Mouse (Mus musculus): ENCODE data around the gene Car12.

GRCm38 (mm10) chr9:66795464-66796324 is 82.2 kb downstream of the Car12 start, which contains the start of gene Aph1b:
- TF ChIP-seq TCF3 (IDR thresholded peaks at IDR 0.05; ENCODE audit: insufficient read length, low read depth) (no peak), POLR2A (IDR thresholded peaks at IDR 0.05; ENCODE audit: insufficient read length, low read depth) (peak; percentile 47), MAX (IDR thresholded peaks at IDR 0.05; ENCODE audit: low read depth) (no peak)
